Mouse (Mus musculus) forebrain, embryonic 16.5 days (tissue): ENCODE results near the gene Itga11. TPM values are rescaled to one million over a fixed set of nuclear protein-coding genes. Genes with fewer than 3 reads are reported as not detected.

Source experiments
- ATAC-seq: fragments of 200-750 bp; cut with Nextera tagmentation; 2 replicates; pipeline ENCODE4 v1.8.0; 2017; ENCODE audit warnings: mild to moderate bottlenecking, moderate library complexity
- H3K27ac ChIP-seq: fragments of 300-500 bp; sonication (generic); 2 replicates; pipeline ENCODE4 v1.5.1; 2014; ENCODE audit warnings: low read length, control low read depth
- H3K27me3 ChIP-seq: fragments of 300-500 bp; sonication (generic); replicated peaks from 2 replicates; pipeline ENCODE4 v1.6.1; 2014; ENCODE audit warnings: low read length; ENCODE audit not compliant: control insufficient read depth, insufficient read depth
- H3K36me3 ChIP-seq: fragments of 300-500 bp; sonication (generic); 2 replicates; pipeline ENCODE4 v1.6.1; 2014; ENCODE audit not compliant: control insufficient read depth, insufficient read depth
- H3K4me1 ChIP-seq: fragments of 300-500 bp; sonication (generic); replicated peaks from 2 replicates; pipeline ENCODE4 v1.6.1; 2014; ENCODE audit warnings: low read length; ENCODE audit not compliant: control insufficient read depth, insufficient read depth
- H3K4me2 ChIP-seq: fragments of 300-500 bp; sonication (generic); 2 replicates; pipeline ENCODE4 v1.6.1; 2014; ENCODE audit warnings: mild to moderate bottlenecking, low read length, control low read depth
- H3K4me3 ChIP-seq: fragments of 300-500 bp; sonication (generic); replicated peaks from 2 replicates; pipeline ENCODE4 v1.5.1; 2014; ENCODE audit warnings: mild to moderate bottlenecking, low read length, control low read depth
- H3K9ac ChIP-seq: fragments of 300-500 bp; sonication (generic); replicated peaks from 2 replicates; pipeline ENCODE4 v1.6.1; 2014; ENCODE audit warnings: low read depth, low read length, control low read depth
- H3K9me3 ChIP-seq: fragments of 300-500 bp; sonication (generic); 2 replicates; pipeline ENCODE4 v1.6.1; 2016; ENCODE audit warnings: low read length; ENCODE audit not compliant: control insufficient read depth
- WGBS: fragments of 180-500 bp; shearing (Covaris S2); extraction: QIAGEN DNeasy Blood & Tissue Kit; methylation state at CpG from one replicate; pipeline ENCODE4 v1.1.7; 2014; 5-methylcytosine and 5-hydroxymethylcytosine counted together
- polyA plus RNA-seq: library from polyadenylated mRNA; unstranded; fragments of >200 nt; fragmentation: Nextera tagmentation; extraction: Ambion mirVana; gene quantifications from 2 replicates; pipeline ENCODE4 v1.2.1, GENCODE M21; 2015

Itga11 gene
- polyA plus RNA-seq, 1 experiment from 2014 or later: 1.0 TPM

- Histone ChIP-seq H3K4me3 (no peak overlapping the region), H3K9me3 (no peaks in the 10 kb centered on the region), H3K27me3 (peaks cover 28% of the 10 kb centered on the region), H3K4me1 (peaks cover 17% of the 10 kb centered on the region), H3K4me2 (no peak overlapping the region), H3K27ac (no peak overlapping the region), H3K9ac (no peak overlapping the region), H3K36me3 (no peaks in the 10 kb centered on the region)
- WGBS: 89% methylated on average over 1 of the region's 1 CpGs
- ATAC-seq: no peak
Observed at GRCm38 (mm10) chr9:62675172-62675571, 2.5 kb upstream of the Itga11 start.

- 6% methylated on average over 22 of the region's 22 CpGs for WGBS
- no peaks in the 10 kb centered on the region for H3K36me3 ChIP-seq
- peaks cover 17% of the 10 kb centered on the region for H3K4me1 ChIP-seq
- no peak overlapping the region for H3K27ac ChIP-seq
- H3K9me3 ChIP-seq: no peaks in the 10 kb centered on the region
- H3K4me2 ChIP-seq: peak overlapping the region; percentile 61
- peaks cover 28% of the 10 kb centered on the region for H3K27me3 ChIP-seq
- H3K4me3 ChIP-seq: peak overlapping the region; percentile 40
- no peak overlapping the region for H3K9ac ChIP-seq
- no peak for ATAC-seq
Observed at GRCm38 (mm10) chr9:62678550-62679155, 1.0 kb downstream of the Itga11 start.

- no peak overlapping the region for H3K4me3 ChIP-seq
- peaks cover 28% of the 10 kb centered on the region for H3K27me3 ChIP-seq
- no peak for ATAC-seq
- 67% methylated on average over 4 of the region's 4 CpGs for WGBS
- no peaks in the 10 kb centered on the region for H3K9me3 ChIP-seq
- H3K4me1 ChIP-seq: peaks cover 17% of the 10 kb centered on the region
- H3K4me2 ChIP-seq: no peak overlapping the region
- H3K36me3 ChIP-seq: no peaks in the 10 kb centered on the region
- no peak overlapping the region for H3K9ac ChIP-seq
- no peak overlapping the region for H3K27ac ChIP-seq
Observed at GRCm38 (mm10) chr9:62679398-62679797, 1.8 kb downstream of the Itga11 start.

- no peak overlapping the region for H3K4me3 ChIP-seq
- H3K36me3 ChIP-seq: no peaks in the 10 kb centered on the region
- ATAC-seq: no peak
- no peak overlapping the region for H3K9ac ChIP-seq
- H3K27me3 ChIP-seq: peaks cover 1% of the 10 kb centered on the region
- no peak overlapping the region for H3K4me2 ChIP-seq
- no peak overlapping the region for H3K27ac ChIP-seq
- H3K9me3 ChIP-seq: no peaks in the 10 kb centered on the region
- 87% methylated on average over 7 of the region's 7 CpGs for WGBS
- H3K4me1 ChIP-seq: no peaks in the 10 kb centered on the region
Observed at GRCm38 (mm10) chr9:62684311-62684710, 6.7 kb downstream of the Itga11 start.

- no peak for ATAC-seq
- no peaks in the 10 kb centered on the region for H3K27me3 ChIP-seq
- no peak overlapping the region for H3K4me2 ChIP-seq
- no peak overlapping the region for H3K27ac ChIP-seq
- no peaks in the 10 kb centered on the region for H3K36me3 ChIP-seq
- no peaks in the 10 kb centered on the region for H3K9me3 ChIP-seq
- no peaks in the 10 kb centered on the region for H3K4me1 ChIP-seq
- WGBS: 91% methylated on average over 10 of the region's 10 CpGs
- no peak overlapping the region for H3K4me3 ChIP-seq
- no peak overlapping the region for H3K9ac ChIP-seq
Observed at GRCm38 (mm10) chr9:62689748-62690147, 12.1 kb downstream of the Itga11 start.

GRCm38 (mm10) chr9:62694054-62694453 is 16.4 kb downstream of the Itga11 start:
- Histone ChIP-seq H3K27ac (no peak overlapping the region), H3K4me1 (no peaks in the 10 kb centered on the region), H3K4me3 (no peak overlapping the region), H3K9ac (no peak overlapping the region), H3K36me3 (no peaks in the 10 kb centered on the region), H3K4me2 (no peak overlapping the region), H3K27me3 (no peaks in the 10 kb centered on the region), H3K9me3 (no peaks in the 10 kb centered on the region)
- WGBS: 92% methylated on average over 5 of the region's 5 CpGs
- ATAC-seq: no peak

- no peak for ATAC-seq
- H3K27ac ChIP-seq: no peak overlapping the region
- no peak overlapping the region for H3K4me2 ChIP-seq
- no peaks in the 10 kb centered on the region for H3K9me3 ChIP-seq
- H3K27me3 ChIP-seq: no peaks in the 10 kb centered on the region
- H3K4me3 ChIP-seq: no peak overlapping the region
- 85% methylated on average over 9 of the region's 9 CpGs for WGBS
- H3K4me1 ChIP-seq: no peaks in the 10 kb centered on the region
- H3K9ac ChIP-seq: no peak overlapping the region
- no peaks in the 10 kb centered on the region for H3K36me3 ChIP-seq
Observed at GRCm38 (mm10) chr9:62695210-62695609, 17.6 kb downstream of the Itga11 start.

GRCm38 (mm10) chr9:62696799-62697198 is 19.2 kb downstream of the Itga11 start:
- no peak for ATAC-seq
- Histone ChIP-seq H3K4me3 (no peak overlapping the region), H3K9me3 (no peaks in the 10 kb centered on the region), H3K27me3 (no peaks in the 10 kb centered on the region), H3K36me3 (no peaks in the 10 kb centered on the region), H3K4me1 (no peaks in the 10 kb centered on the region), H3K4me2 (no peak overlapping the region), H3K9ac (no peak overlapping the region), H3K27ac (no peak overlapping the region)
- WGBS: 89% methylated on average over 4 of the region's 4 CpGs

- H3K4me2 ChIP-seq: no peak overlapping the region
- no peak overlapping the region for H3K9ac ChIP-seq
- no peaks in the 10 kb centered on the region for H3K36me3 ChIP-seq
- no peaks in the 10 kb centered on the region for H3K4me1 ChIP-seq
- 85% methylated on average over 4 of the region's 4 CpGs for WGBS
- H3K4me3 ChIP-seq: no peak overlapping the region
- no peaks in the 10 kb centered on the region for H3K27me3 ChIP-seq
- no peaks in the 10 kb centered on the region for H3K9me3 ChIP-seq
- H3K27ac ChIP-seq: no peak overlapping the region
- ATAC-seq: no peak
Observed at GRCm38 (mm10) chr9:62707267-62707666, 29.6 kb downstream of the Itga11 start.

- 80% methylated on average over 6 of the region's 6 CpGs for WGBS
- H3K4me3 ChIP-seq: no peak overlapping the region
- no peak overlapping the region for H3K9ac ChIP-seq
- no peaks in the 10 kb centered on the region for H3K36me3 ChIP-seq
- no peaks in the 10 kb centered on the region for H3K9me3 ChIP-seq
- no peaks in the 10 kb centered on the region for H3K4me1 ChIP-seq
- H3K4me2 ChIP-seq: no peak overlapping the region
- H3K27me3 ChIP-seq: no peaks in the 10 kb centered on the region
- H3K27ac ChIP-seq: no peak overlapping the region
- no peak for ATAC-seq
Observed at GRCm38 (mm10) chr9:62707870-62708269, 30.2 kb downstream of the Itga11 start.
